Mouse (Mus musculus) pancreas, adult 10 weeks (tissue): ENCODE data around the gene Atcay. TPM values are rescaled to one million over a fixed set of nuclear protein-coding genes. Genes with fewer than 3 reads are reported as not detected.

Source experiments
- polyA plus RNA-seq: library from polyadenylated mRNA; stranded (reverse); fragments of 350-450 nt; fragmentation: Illumina TruSeq; extraction: RNeasy Lipid Tissue Mini Kit (QIAGEN cat#74804); gene quantifications from one replicate; pipeline ENCODE4 v1.2.3, GENCODE M21; 2015; ENCODE audit warnings: low read depth, low replicate concordance; ENCODE audit not compliant: insufficient read depth

Gene Atcay
- 0.20 TPM for polyA plus RNA-seq

GRCm38 (mm10) chr10:81230438-81231332 is at the start of gene Atcay:
Gene Atcay (minus strand): TSS chr10:81230833.

GRCm38 (mm10) chr10:81266211-81267105 is 35.8 kb upstream of the Atcay start, which contains the start of the genes Mrpl54 and Apba3:
Gene Mrpl54 (minus strand): TSS chr10:81266934.
Gene Apba3 (plus strand): TSS chr10:81266960.

GRCm38 (mm10) chr10:81252424-81253419 is 22.1 kb upstream of the Atcay start, which contains the start of gene Matk:
Gene Matk (plus strand): TSS chr10:81252935.

GRCm38 (mm10) chr10:81232580-81233225 is 2.1 kb upstream of the Atcay start, which contains the start of gene Zfr2:
Gene Zfr2 (plus strand): TSS chr10:81233155.

GRCm38 (mm10) chr10:81201807-81202758 is 28.6 kb downstream of the Atcay start, which contains the start of gene Nmrk2:
Gene Nmrk2 (minus strand): TSS chr10:81202051.

GRCm38 (mm10) chr10:81183805-81184204 is 46.8 kb downstream of the Atcay start, which contains the start of gene 4930442H23Rik:
Gene 4930442H23Rik (minus strand): TSS chr10:81183849.

GRCm38 (mm10) chr10:81182336-81183333 is 48.0 kb downstream of the Atcay start, which contains the start of gene Dapk3:
Gene Dapk3 (plus strand): TSS chr10:81183005.

DNA sequence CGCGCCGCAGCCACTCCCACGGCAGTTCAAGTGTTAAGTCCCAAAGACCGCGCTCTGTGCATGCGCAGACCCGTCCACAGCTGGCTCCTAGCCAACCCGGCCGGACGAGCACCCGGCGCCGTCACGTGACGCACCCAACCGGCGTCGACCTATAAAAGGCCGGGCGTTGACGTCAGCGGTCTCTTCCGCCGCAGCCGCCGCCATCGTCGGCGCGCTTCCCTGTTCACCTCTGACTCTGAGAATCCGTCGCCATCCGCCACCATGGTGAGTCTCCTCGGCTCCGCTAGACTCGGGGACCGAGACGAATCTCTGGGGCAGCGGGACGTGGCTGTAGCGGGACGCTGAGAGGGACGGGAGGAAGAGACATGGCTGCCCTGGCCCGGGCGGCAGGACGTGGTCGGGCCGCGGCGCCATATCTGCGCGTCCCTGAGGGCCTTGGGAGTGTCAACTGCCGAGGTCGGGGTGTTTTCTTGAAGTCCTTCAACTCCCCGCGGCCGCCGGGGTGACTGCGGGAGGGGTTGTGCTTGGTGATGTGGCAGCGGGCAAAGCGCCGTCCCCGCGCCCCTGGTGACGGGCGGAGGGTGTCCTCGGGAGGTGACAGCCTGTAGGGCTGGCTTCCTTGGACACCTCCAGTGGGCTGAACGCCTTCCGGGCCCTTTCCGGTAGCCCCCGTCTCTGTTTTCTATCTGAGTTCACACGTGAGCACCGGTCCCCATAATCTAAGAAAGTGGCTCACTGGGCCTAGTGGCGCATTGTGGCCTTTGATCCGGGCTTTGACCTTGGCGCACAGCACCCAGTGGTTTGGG is 54.0 kb downstream of the Atcay start, which contains the start of gene Eef2:
TSS of gene Eef2 (plus strand) at position 166 of the 806 bp plus-strand sequence.

DNA sequence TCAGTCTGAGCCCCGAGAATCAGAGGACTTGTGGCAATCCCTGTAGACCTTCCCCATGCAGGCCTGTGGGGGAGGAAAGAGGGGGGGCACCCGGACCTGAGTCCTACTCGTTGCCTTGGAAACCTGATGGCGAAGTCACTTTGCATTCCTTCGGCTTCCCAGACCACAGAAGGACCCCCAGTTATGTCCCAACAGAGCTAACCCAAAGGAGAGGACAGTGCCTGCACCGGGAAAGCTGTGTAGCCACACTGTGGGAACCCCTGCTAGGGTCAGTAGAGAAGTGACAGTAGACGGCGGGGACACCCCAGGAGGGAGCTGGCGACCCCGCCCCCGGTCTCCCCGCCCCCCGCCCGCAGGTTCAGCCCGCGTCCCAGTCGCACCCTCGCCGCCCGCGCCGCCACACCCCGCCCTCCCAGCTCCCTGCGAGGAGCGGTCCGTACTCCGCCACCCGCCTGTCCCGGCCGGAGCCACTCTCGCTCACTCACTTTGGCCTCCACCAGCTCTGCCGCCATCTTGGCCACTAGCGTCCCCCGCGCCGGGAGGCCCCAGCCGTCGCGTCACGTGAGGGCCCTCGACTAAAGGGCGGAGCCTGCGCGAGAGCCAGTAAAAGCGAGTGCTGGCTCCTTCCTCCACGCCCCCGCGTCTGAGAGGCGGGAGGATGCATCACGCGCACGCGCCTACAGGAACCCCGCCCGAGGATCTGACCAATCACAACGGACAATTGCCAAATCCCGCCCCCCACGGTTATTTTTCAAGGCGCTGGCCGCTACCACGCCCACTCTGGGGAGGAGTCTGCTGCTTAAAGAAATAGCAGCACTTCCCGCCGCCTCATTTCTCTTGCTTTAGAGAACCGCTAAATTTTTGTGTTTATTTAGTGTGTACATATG is 63.2 kb downstream of the Atcay start, which contains the start of gene Pias4:
TSS of gene Pias4 (minus strand) at position 724 of the 887 bp plus-strand sequence.

Other genes with a start within 250 kb of the Atcay start
- gene Gng7, start 215.9 kb downstream of the Atcay start, polyA plus RNA-seq: 1.4 TPM
- gene Diras1, start 205.2 kb downstream of the Atcay start, polyA plus RNA-seq: not detected
- gene Slc39a3, start 193.4 kb downstream of the Atcay start, polyA plus RNA-seq: 5.1 TPM
- 24.1 TPM for gene Sgta, start 170.7 kb downstream of the Atcay start, polyA plus RNA-seq
- gene Thop1, start 160.8 kb downstream of the Atcay start, polyA plus RNA-seq: 11.8 TPM
- not detected for gene Creb3l3, start 132.0 kb downstream of the Atcay start, polyA plus RNA-seq
- gene Map2k2, start 124.9 kb downstream of the Atcay start, polyA plus RNA-seq: 47.4 TPM
- gene Zbtb7a, start 95.6 kb downstream of the Atcay start, polyA plus RNA-seq: 5.4 TPM
- gene Pias4, start 62.9 kb downstream of the Atcay start, polyA plus RNA-seq: 7.3 TPM
- 283 TPM for gene Eef2, start 54.2 kb downstream of the Atcay start, polyA plus RNA-seq
- 9.3 TPM for gene Dapk3, start 47.8 kb downstream of the Atcay start, polyA plus RNA-seq
- not detected for gene 4930442H23Rik, start 47.0 kb downstream of the Atcay start, polyA plus RNA-seq
- gene Nmrk2, start 28.8 kb downstream of the Atcay start, polyA plus RNA-seq: not detected
- gene Zfr2, start 2.3 kb upstream of the Atcay start, polyA plus RNA-seq: 3.4 TPM
- gene Matk, start 22.1 kb upstream of the Atcay start, polyA plus RNA-seq: not detected
- gene Mrpl54, start 36.1 kb upstream of the Atcay start, polyA plus RNA-seq: 21.2 TPM
- 30.7 TPM for gene Apba3, start 36.1 kb upstream of the Atcay start, polyA plus RNA-seq
- 3.9 TPM for gene Tjp3, start 60.7 kb upstream of the Atcay start, polyA plus RNA-seq
- gene Pip5k1c, start 62.1 kb upstream of the Atcay start, polyA plus RNA-seq: 15.5 TPM
- gene Cactin, start 90.3 kb upstream of the Atcay start, polyA plus RNA-seq: 7.9 TPM
- gene Tbxa2r, start 97.9 kb upstream of the Atcay start, polyA plus RNA-seq: 3.4 TPM
- gene Gipc3, start 112.4 kb upstream of the Atcay start, polyA plus RNA-seq: 1.4 TPM
- 22.8 TPM for gene Hmg20b, start 119.6 kb upstream of the Atcay start, polyA plus RNA-seq
- 1.9 TPM for gene Mfsd12, start 126.7 kb upstream of the Atcay start, polyA plus RNA-seq
- not detected for gene 4930404N11Rik, start 135.0 kb upstream of the Atcay start, polyA plus RNA-seq
- gene Fzr1, start 147.7 kb upstream of the Atcay start, polyA plus RNA-seq: 5.1 TPM
- gene Dohh, start 153.6 kb upstream of the Atcay start, polyA plus RNA-seq: 9.1 TPM
- 2.6 TPM for gene Gm48551, start 153.6 kb upstream of the Atcay start, polyA plus RNA-seq
- 3.4 TPM for gene Gm48552, start 158.2 kb upstream of the Atcay start, polyA plus RNA-seq
- gene Smim24, start 162.2 kb upstream of the Atcay start, polyA plus RNA-seq: 23.5 TPM
- gene Nfic, start 224.8 kb upstream of the Atcay start, polyA plus RNA-seq: 11.0 TPM